Mouse (Mus musculus): Measurements from ENCODE around the gene Clip4.
"Not testable (repeated sequence)": the region's sequence is repeated elsewhere in the genome, so short reads cannot be mapped to it uniquely, and the experiment has no call there.

The Clip4 gene

GRCm38 (mm10) chr17:71768173-71768572 lies at the start of gene Clip4:
Clip4 (plus strand) TSS chr17:71768473.
- not testable (repeated sequence) for DNase-seq (ENCODE audit: low spot score in 2 of 2)

GRCm38 (mm10) chr17:71720434-71720833 lies 47.8 kb upstream of the Clip4 start:
- no peak for DNase-seq (ENCODE audit: low spot score in 2 of 2)

GRCm38 (mm10) chr17:71721019-71721418 lies 47.3 kb upstream of the Clip4 start:
- DNase-seq (ENCODE audit: low spot score in 2 of 2) = no peak

- DNase-seq (ENCODE audit: low spot score in 2 of 2) = no peak
Measured at GRCm38 (mm10) chr17:71730655-71731054, 37.6 kb upstream of the Clip4 start.

- DNase-seq (ENCODE audit: low spot score in 2 of 2) = no peak
Measured at GRCm38 (mm10) chr17:71736442-71736841, 31.8 kb upstream of the Clip4 start.

- no peak for DNase-seq (ENCODE audit: low spot score in 2 of 2)
Measured at GRCm38 (mm10) chr17:71742156-71742555, 26.1 kb upstream of the Clip4 start.

GRCm38 (mm10) chr17:71742935-71743334 lies 25.3 kb upstream of the Clip4 start:
- no peak for DNase-seq (ENCODE audit: low spot score in 2 of 2)

GRCm38 (mm10) chr17:71746114-71746513 lies 22.2 kb upstream of the Clip4 start:
- no peak for DNase-seq (ENCODE audit: low spot score in 2 of 2)

- no peak for DNase-seq (ENCODE audit: low spot score in 2 of 2)
Measured at GRCm38 (mm10) chr17:71747561-71747960, 20.7 kb upstream of the Clip4 start.

- no peak for DNase-seq (ENCODE audit: low spot score in 2 of 2)
Measured at GRCm38 (mm10) chr17:71749616-71750168, 18.6 kb upstream of the Clip4 start.

- no peak for DNase-seq (ENCODE audit: low spot score in 2 of 2)
Measured at GRCm38 (mm10) chr17:71752831-71753230, 15.4 kb upstream of the Clip4 start, which contains the start of gene Pcare. Pcare (minus strand) TSS chr17:71752894.

GRCm38 (mm10) chr17:71760536-71760935 lies 7.7 kb upstream of the Clip4 start:
- DNase-seq (ENCODE audit: low spot score in 2 of 2) = no peak

GRCm38 (mm10) chr17:71769564-71769963 lies 1.3 kb downstream of the Clip4 start:
- DNase-seq (ENCODE audit: low spot score in 2 of 2) = no peak

- DNase-seq (ENCODE audit: low spot score in 2 of 2) = no peak
Measured at GRCm38 (mm10) chr17:71770696-71771095, 2.4 kb downstream of the Clip4 start.

GRCm38 (mm10) chr17:71774173-71774572 lies 5.9 kb downstream of the Clip4 start:
- no peak for DNase-seq (ENCODE audit: low spot score in 2 of 2)

GRCm38 (mm10) chr17:71775279-71775678 lies 7.0 kb downstream of the Clip4 start:
- no peak for DNase-seq (ENCODE audit: low spot score in 2 of 2)

- no peak for DNase-seq (ENCODE audit: low spot score in 2 of 2)
Measured at GRCm38 (mm10) chr17:71778696-71779095, 10.4 kb downstream of the Clip4 start.

- DNase-seq (ENCODE audit: low spot score in 2 of 2) = no peak
Measured at GRCm38 (mm10) chr17:71780490-71780889, 12.2 kb downstream of the Clip4 start.

GRCm38 (mm10) chr17:71780945-71781344 lies 12.7 kb downstream of the Clip4 start:
- DNase-seq (ENCODE audit: low spot score in 2 of 2) = no peak

GRCm38 (mm10) chr17:71782242-71782698 lies 14.0 kb downstream of the Clip4 start:
- no peak for DNase-seq (ENCODE audit: low spot score in 2 of 2)

- no peak for DNase-seq (ENCODE audit: low spot score in 2 of 2)
Measured at GRCm38 (mm10) chr17:71782699-71783365, 14.6 kb downstream of the Clip4 start.

GRCm38 (mm10) chr17:71783366-71783735 lies 15.1 kb downstream of the Clip4 start:
- DNase-seq (ENCODE audit: low spot score in 2 of 2) = no peak

GRCm38 (mm10) chr17:71786456-71786855 lies 18.2 kb downstream of the Clip4 start:
- DNase-seq (ENCODE audit: low spot score in 2 of 2) = no peak

- DNase-seq (ENCODE audit: low spot score in 2 of 2) = no peak
Measured at GRCm38 (mm10) chr17:71791109-71791508, 22.8 kb downstream of the Clip4 start.

Measured in spleen, postnatal 36 days (tissue).